Mouse (Mus musculus) hindbrain, embryonic 11.5 days (tissue): ENCODE data around the gene Capn10. TPM values are rescaled to one million over a fixed set of nuclear protein-coding genes. Genes with fewer than 3 reads are reported as not detected.

Experiments used
- ATAC-seq: fragments of 200-750 bp; cut with Nextera tagmentation; 2 replicates; pipeline ENCODE4 v1.8.0; 2017; ENCODE audit warnings: mild to moderate bottlenecking, moderate TSS enrichment, moderate library complexity; ENCODE audit not compliant: low FRiP score
- DNase-seq: peaks from one replicate; pipeline ENCODE4 v3.0.0-alpha.2; 2015; ENCODE audit warnings: low spot score
- H3K27ac ChIP-seq: fragments of 300-500 bp; sonication (generic); 2 replicates; pipeline ENCODE4 v1.5.1; 2014; ENCODE audit warnings: mild to moderate bottlenecking, low read depth, low read length
- H3K27me3 ChIP-seq: fragments of 300-500 bp; sonication (generic); 2 replicates; pipeline ENCODE4 v1.6.1; 2014; ENCODE audit warnings: mild to moderate bottlenecking, low read length, moderate library complexity, mixed read lengths; ENCODE audit not compliant: control insufficient read depth, insufficient read depth
- H3K36me3 ChIP-seq: fragments of 300-500 bp; sonication (generic); 2 replicates; pipeline ENCODE4 v1.6.1; 2014; ENCODE audit warnings: mild to moderate bottlenecking, low read length, moderate library complexity, mixed read lengths; ENCODE audit not compliant: control insufficient read depth, insufficient read depth
- H3K4me1 ChIP-seq: fragments of 300-500 bp; sonication (generic); replicated peaks from 2 replicates; pipeline ENCODE4 v1.6.1; 2014; ENCODE audit warnings: low read length, mixed read lengths; ENCODE audit not compliant: control insufficient read depth, insufficient read depth
- H3K4me2 ChIP-seq: fragments of 300-500 bp; sonication (generic); replicated peaks from 2 replicates; pipeline ENCODE4 v1.6.1; 2014; ENCODE audit warnings: mild to moderate bottlenecking, low read depth, low read length
- H3K4me3 ChIP-seq: fragments of 300-500 bp; sonication (generic); 2 replicates; pipeline ENCODE4 v1.5.1; 2014; ENCODE audit warnings: low read depth, low read length
- H3K9ac ChIP-seq: fragments of 300-500 bp; sonication (generic); 2 replicates; pipeline ENCODE4 v1.6.1; 2014; ENCODE audit warnings: low read depth, low read length
- H3K9me3 ChIP-seq: fragments of 300-500 bp; sonication (generic); 2 replicates; pipeline ENCODE4 v1.6.1; 2016; ENCODE audit warnings: low read length; ENCODE audit not compliant: control insufficient read depth
- whole genome bisulfite sequencing: fragments of 180-500 bp; shearing (Covaris S2); extraction: QIAGEN DNeasy Blood & Tissue Kit; methylation state at CpG from one replicate; pipeline ENCODE4 v1.1.7; 2014; 5-methylcytosine and 5-hydroxymethylcytosine counted together
- polyA plus RNA-seq: library from polyadenylated mRNA; unstranded; fragments of >200 nt; fragmentation: Nextera tagmentation; extraction: Ambion mirVana; gene quantifications from 2 replicates; pipeline ENCODE4 v1.2.1, GENCODE M21; 2014

Capn10 gene
- polyA plus RNA-seq: 32.3 and 40.9 TPM in 2 replicates

GRCm38 (mm10) chr1:92934182-92934827 is at the start of gene Capn10:
Gene Capn10, plus strand, starts transcription at chr1:92934376.
- Histone ChIP-seq H3K9me3 (no peaks in the 10 kb centered on the region), H3K9ac (peak within 1 kb of the TSS; percentile 75), H3K4me2 (peak within 1 kb of the TSS; percentile 72), H3K4me3 (peak within 1 kb of the TSS; percentile 72), H3K36me3 (0 out of 2 replicates have a peak, but pooled peaks cover 2% of the 10 kb centered on the region), H3K27me3 (no peaks in the 10 kb centered on the region), H3K4me1 (no peaks in the 10 kb centered on the region), H3K27ac (peak within 1 kb of the TSS; percentile 98)
- WGBS: under 1% methylated on average over 45 of the region's 45 CpGs
- DNase-seq (peak; percentile 95), ATAC-seq (peak; percentile 100)

- Histone ChIP-seq H3K9ac (no peak overlapping the region), H3K4me3 (no peak overlapping the region), H3K27me3 (no peaks in the 10 kb centered on the region), H3K27ac (no peak overlapping the region), H3K36me3 (no peaks in the 10 kb centered on the region), H3K4me2 (no peak overlapping the region), H3K4me1 (no peaks in the 10 kb centered on the region), H3K9me3 (no peaks in the 10 kb centered on the region)
- ATAC-seq (no peak), DNase-seq (no peak)
- 75% methylated on average over 7 of the region's 7 CpGs for WGBS
Observed at GRCm38 (mm10) chr1:92888901-92889655, 45.1 kb upstream of the Capn10 start.

- Histone ChIP-seq H3K27ac (no peak overlapping the region), H3K36me3 (no peaks in the 10 kb centered on the region), H3K9me3 (no peaks in the 10 kb centered on the region), H3K4me3 (no peak overlapping the region), H3K4me2 (no peak overlapping the region), H3K4me1 (no peaks in the 10 kb centered on the region), H3K27me3 (no peaks in the 10 kb centered on the region), H3K9ac (no peak overlapping the region)
- DNase-seq: no peak
- WGBS: 70% methylated on average over 3 of the region's 3 CpGs
- no peak for ATAC-seq
Observed at GRCm38 (mm10) chr1:92892791-92893190, 41.4 kb upstream of the Capn10 start.

GRCm38 (mm10) chr1:92893896-92894295 is 40.3 kb upstream of the Capn10 start:
- Histone ChIP-seq H3K9ac (no peak overlapping the region), H3K9me3 (no peaks in the 10 kb centered on the region), H3K4me1 (no peaks in the 10 kb centered on the region), H3K36me3 (no peaks in the 10 kb centered on the region), H3K4me2 (no peak overlapping the region), H3K27ac (no peak overlapping the region), H3K4me3 (no peak overlapping the region), H3K27me3 (no peaks in the 10 kb centered on the region)
- DNase-seq (no peak), ATAC-seq (no peak)
- WGBS: 70% methylated on average over 3 of the region's 3 CpGs

GRCm38 (mm10) chr1:92895089-92895488 is 39.1 kb upstream of the Capn10 start:
- Histone ChIP-seq H3K27ac (no peak overlapping the region), H3K4me2 (no peak overlapping the region), H3K36me3 (no peaks in the 10 kb centered on the region), H3K4me1 (no peaks in the 10 kb centered on the region), H3K4me3 (no peak overlapping the region), H3K9me3 (no peaks in the 10 kb centered on the region), H3K9ac (no peak overlapping the region), H3K27me3 (no peaks in the 10 kb centered on the region)
- DNase-seq: peak; percentile 90
- WGBS: 18% methylated on average over 3 of the region's 3 CpGs
- peak; percentile 47; the same call in 1 of the 2 replicates for ATAC-seq

- Histone ChIP-seq H3K9ac (no peak within 1 kb of the TSS), H3K36me3 (no peaks in the 10 kb centered on the region), H3K4me3 (peak within 1 kb of the TSS; percentile 21), H3K27me3 (peaks cover 2% of the 10 kb centered on the region; the same call in 1 of the 2 replicates), H3K4me2 (peak within 1 kb of the TSS; percentile 39), H3K9me3 (no peaks in the 10 kb centered on the region), H3K4me1 (peaks cover 3% of the 10 kb centered on the region; the same call in 1 of the 2 replicates), H3K27ac (no peak within 1 kb of the TSS)
- WGBS: 3% methylated on average over 15 of the region's 15 CpGs
- ATAC-seq: peak; percentile 55
- peak; percentile 81 for DNase-seq
Observed at GRCm38 (mm10) chr1:92902786-92903185, 31.4 kb upstream of the Capn10 start, which contains the start of gene Ankmy1. Gene Ankmy1, minus strand, starts transcription at chr1:92902906.

- Histone ChIP-seq H3K9ac (no peak overlapping the region), H3K4me2 (no peak overlapping the region), H3K4me1 (peaks cover 3% of the 10 kb centered on the region; the same call in 1 of the 2 replicates), H3K4me3 (no peak overlapping the region), H3K27me3 (peaks cover 2% of the 10 kb centered on the region; the same call in 1 of the 2 replicates), H3K27ac (no peak overlapping the region), H3K36me3 (no peaks in the 10 kb centered on the region), H3K9me3 (no peaks in the 10 kb centered on the region)
- no peak for DNase-seq
- ATAC-seq: no peak
- WGBS: 79% methylated on average over 4 of the region's 4 CpGs
Observed at GRCm38 (mm10) chr1:92903627-92904026, 30.5 kb upstream of the Capn10 start.

- ATAC-seq (no peak), DNase-seq (no peak)
- Histone ChIP-seq H3K36me3 (no peaks in the 10 kb centered on the region), H3K27me3 (peaks cover 7% of the 10 kb centered on the region; the same call in 1 of the 2 replicates), H3K27ac (no peak overlapping the region), H3K9ac (no peak overlapping the region), H3K4me3 (no peak overlapping the region), H3K9me3 (no peaks in the 10 kb centered on the region), H3K4me2 (no peak overlapping the region), H3K4me1 (peaks cover 10% of the 10 kb centered on the region)
- 90% methylated on average over 2 of the region's 2 CpGs for WGBS
Observed at GRCm38 (mm10) chr1:92905703-92906310, 28.4 kb upstream of the Capn10 start.
